Comparison of ENCODE assay signal across 10 mouse cellular contexts in genomic region chr5:135025899-135026298, GRCm38 (mm10). TPM values are rescaled to one million over a fixed set of nuclear protein-coding genes. Genes with fewer than 3 reads are reported as not detected.
DNase-seq lines count a peak whose midpoint lies in the region; ATAC-seq lines count a peak whose summit lies in the region.
"Had no signal": no experiment of that assay in that cellular context is flagged by ENCODE, and none has a peak within 500 bp of the region (broad histone marks: within the 10 kb centered on the region; RNA-seq: fewer than 3 reads in every experiment).

No protein-coding gene starts in this region.

- peaks cover 33% of the 10 kb centered on the region for H3K4me1 ChIP-seq in heart, embryonic 11.5 days (ENCODE audit: control insufficient read depth, insufficient read depth, low read length)
- 0 out of 2 replicates have a peak, but pooled peaks cover 5% of the 10 kb centered on the region for H3K4me1 ChIP-seq in neural tube, embryonic 11.5 days (ENCODE audit: control insufficient read depth, insufficient read depth, low read length)
- peaks cover 44% of the 10 kb centered on the region for H3K4me1 ChIP-seq in limb, embryonic 13.5 days

- peak overlapping the region; percentile 70; the same call in 1 of the 2 replicates for H3K4me3 ChIP-seq in heart, embryonic 11.5 days (ENCODE audit: low read depth, low read length)
- H3K4me3 ChIP-seq in neural tube, embryonic 11.5 days (ENCODE audit: low read depth, low read length), result no peak overlapping the region
- H3K4me3 ChIP-seq in limb, embryonic 13.5 days, result 0 out of 2 replicates have a peak overlapping the region, but pooled peaks have one; percentile 3

- H3K27ac ChIP-seq in heart, embryonic 11.5 days (ENCODE audit: low read depth, low read length), result no peak overlapping the region
- no peak overlapping the region for H3K27ac ChIP-seq in neural tube, embryonic 11.5 days (ENCODE audit: low read depth, low read length)
- H3K27ac ChIP-seq in limb, embryonic 13.5 days, result no peak overlapping the region

- WGBS in heart, embryonic 11.5 days (ENCODE audit: insufficient replicate concordance), result 13% methylated on average over 7 of the region's 7 CpGs
- 16% methylated on average over 7 of the region's 7 CpGs for WGBS in neural tube, embryonic 11.5 days
- WGBS in limb, embryonic 13.5 days, result 16% methylated on average over 7 of the region's 7 CpGs

- H3K9ac ChIP-seq in heart, embryonic 11.5 days (ENCODE audit: low read depth, low read length), result peak overlapping the region; percentile 54
- no peak overlapping the region; the same call in 1 of the 2 replicates for H3K9ac ChIP-seq in neural tube, embryonic 11.5 days (ENCODE audit: low read length)
- peak overlapping the region; percentile 35; the same call in 1 of the 2 replicates for H3K9ac ChIP-seq in limb, embryonic 13.5 days

- no peaks in the 10 kb centered on the region for H3K36me3 ChIP-seq in heart, embryonic 11.5 days (ENCODE audit: control insufficient read depth, insufficient read depth, low read length)
- no peaks in the 10 kb centered on the region for H3K36me3 ChIP-seq in neural tube, embryonic 11.5 days (ENCODE audit: control insufficient read depth, insufficient read depth, low read length)
- no peaks in the 10 kb centered on the region for H3K36me3 ChIP-seq in limb, embryonic 13.5 days

- H3K27me3 ChIP-seq in heart, embryonic 11.5 days (ENCODE audit: control insufficient read depth, insufficient read depth, low read length), result no peaks in the 10 kb centered on the region
- no peaks in the 10 kb centered on the region for H3K27me3 ChIP-seq in neural tube, embryonic 11.5 days (ENCODE audit: control insufficient read depth, insufficient read depth, low read length)
- H3K27me3 ChIP-seq in limb, embryonic 13.5 days, result no peaks in the 10 kb centered on the region

- no peaks in the 10 kb centered on the region for H3K9me3 ChIP-seq in heart, embryonic 11.5 days (replicated peaks; ENCODE audit: control insufficient read depth, low read length)
- no peaks in the 10 kb centered on the region for H3K9me3 ChIP-seq in neural tube, embryonic 11.5 days (ENCODE audit: control insufficient read depth, low read length)
- H3K9me3 ChIP-seq in limb, embryonic 13.5 days, result no peaks in the 10 kb centered on the region

- no peak for ATAC-seq in heart, embryonic 11.5 days (replicated peaks; ENCODE audit: insufficient number of reproducible peaks, low FRiP score, low TSS enrichment)
- no peak for ATAC-seq in neural tube, embryonic 11.5 days (ENCODE audit: insufficient read depth, low FRiP score, low TSS enrichment)
- no peak for ATAC-seq in limb, embryonic 13.5 days (ENCODE audit: low FRiP score, low read depth)

- DNase-seq in heart, adult 8-10 months (ENCODE audit: low spot score), result no peak
- no peak for DNase-seq in neural tube, embryonic 11.5 days (ENCODE audit: low spot score)
- DNase-seq in neural tube, embryonic 10.5 days (ENCODE audit: extremely low spot score, low spot score), result no peak
- DNase-seq in cerebellum, adult 18-20 months, result no peak
- no peak for DNase-seq in gastrocnemius, adult 18-20 months (ENCODE audit: low spot score)
- DNase-seq in spleen, postnatal 10 days (ENCODE audit: low spot score in 2 of 2), result no peak
- DNase-seq: heart, postnatal 10 days; thymus, adult 18-20 months had no signal

- H3K4me2 ChIP-seq in heart, embryonic 11.5 days, result peak overlapping the region; percentile 96
- peak overlapping the region; percentile 9 for H3K4me2 ChIP-seq in neural tube, embryonic 11.5 days (ENCODE audit: low read depth)
- peak overlapping the region; percentile 94 for H3K4me2 ChIP-seq in limb, embryonic 13.5 days (replicated peaks)

RNA-seq across cellular contexts. Expression of gene Stx1a, which starts 2.6 kb away (rescaled TPM):
- polyA plus RNA-seq in heart, embryonic 11.5 days (2014; fragmentation: Nextera tagmentation; extraction: Ambion mirVana), result 10.4 and 13.4 TPM in 2 replicates
- 1 to 10 TPM in 3 of 4 experiments, under 1 TPM in 1; 0.88 to 2.4 (median 1.2) TPM for total RNA-seq in heart, adult 8-10 months (2022)
- polyA plus RNA-seq in neural tube, embryonic 11.5 days (2014; fragmentation: Nextera tagmentation; extraction: Ambion mirVana), result 25.4 and 36.6 TPM in 2 replicates
- 11.7 and 13.1 TPM in 2 replicates for polyA plus RNA-seq in limb, embryonic 13.5 days (2015; fragmentation: Nextera tagmentation; extraction: Ambion mirVana)
- total RNA-seq in gastrocnemius, adult 18-20 months (2021), result under 1 TPM; 0.18 to 0.40 TPM

RNA-seq across cellular contexts. Expression of gene Abhd11, which starts 16.9 kb away (rescaled TPM):
- polyA plus RNA-seq in heart, embryonic 11.5 days (2014; fragmentation: Nextera tagmentation; extraction: Ambion mirVana), result 58.2 and 59.9 TPM in 2 replicates
- total RNA-seq in heart, adult 8-10 months (2022), result 10 to 100 TPM; 67.0 to 71.0 (median 70.2) TPM
- polyA plus RNA-seq in neural tube, embryonic 11.5 days (2014; fragmentation: Nextera tagmentation; extraction: Ambion mirVana), result 45.9 and 46.3 TPM in 2 replicates
- polyA plus RNA-seq in limb, embryonic 13.5 days (2015; fragmentation: Nextera tagmentation; extraction: Ambion mirVana), result 51.7 and 55.1 TPM in 2 replicates
- total RNA-seq in gastrocnemius, adult 18-20 months (2021), result 10 to 100 TPM; 45.1 to 49.8 TPM

RNA-seq across cellular contexts. Expression of gene Dnajc30, which starts 38.1 kb away (rescaled TPM):
- polyA plus RNA-seq in heart, embryonic 11.5 days (2014; fragmentation: Nextera tagmentation; extraction: Ambion mirVana), result 29.2 and 30.9 TPM in 2 replicates
- 10 to 100 TPM; 43.8 to 49.3 (median 45.5) TPM for total RNA-seq in heart, adult 8-10 months (2022)
- polyA plus RNA-seq in neural tube, embryonic 11.5 days (2014; fragmentation: Nextera tagmentation; extraction: Ambion mirVana), result 26.6 and 28.3 TPM in 2 replicates
- polyA plus RNA-seq in limb, embryonic 13.5 days (2015; fragmentation: Nextera tagmentation; extraction: Ambion mirVana), result 35.5 and 35.7 TPM in 2 replicates
- 10 to 100 TPM; 26.7 to 28.1 TPM for total RNA-seq in gastrocnemius, adult 18-20 months (2021)

RNA-seq across cellular contexts. Expression of gene Bud23, which starts 38.9 kb away (rescaled TPM):
- 74.8 and 78.3 TPM in 2 replicates for polyA plus RNA-seq in heart, embryonic 11.5 days (2014; fragmentation: Nextera tagmentation; extraction: Ambion mirVana)
- 10 to 100 TPM; 18.0 to 31.3 (median 23.7) TPM for total RNA-seq in heart, adult 8-10 months (2022)
- 126 and 141 TPM in 2 replicates for polyA plus RNA-seq in neural tube, embryonic 11.5 days (2014; fragmentation: Nextera tagmentation; extraction: Ambion mirVana)
- polyA plus RNA-seq in limb, embryonic 13.5 days (2015; fragmentation: Nextera tagmentation; extraction: Ambion mirVana), result 143 and 145 TPM in 2 replicates
- total RNA-seq in gastrocnemius, adult 18-20 months (2021), result 10 to 100 TPM; 28.2 to 35.7 TPM

RNA-seq across cellular contexts. Expression of gene Cldn3, which starts 39.9 kb away (rescaled TPM):
- 1.2 and 1.5 TPM in 2 replicates for polyA plus RNA-seq in heart, embryonic 11.5 days (2014; fragmentation: Nextera tagmentation; extraction: Ambion mirVana)
- under 1 TPM in 1 of 4 experiments, not detected in 3; 0.28 TPM for total RNA-seq in heart, adult 8-10 months (2022)
- 2.2 and 3.1 TPM in 2 replicates for polyA plus RNA-seq in neural tube, embryonic 11.5 days (2014; fragmentation: Nextera tagmentation; extraction: Ambion mirVana)
- polyA plus RNA-seq in limb, embryonic 13.5 days (2015; fragmentation: Nextera tagmentation; extraction: Ambion mirVana), result 8.1 and 8.4 TPM in 2 replicates
- total RNA-seq in gastrocnemius, adult 18-20 months (2021), result under 1 TPM; 0.18 to 0.36 TPM

Comparison
In these comparisons a context has a peak if more than half of its experiments do, and no peak if none do; other contexts are left out.
1. H3K4me2 ChIP-seq: peak in every context shown above with its lines; median percentile 96 in heart, embryonic 11.5 days; 94 in limb, embryonic 13.5 days; 9 in neural tube, embryonic 11.5 days.